ENCODE assay signal across 9 mouse cellular contexts in genomic region chr11:90387501-90388440, GRCm38 (mm10). TPM values are rescaled to one million over a fixed set of nuclear protein-coding genes. Genes with fewer than 3 reads are reported as not detected.
DNase-seq lines count a peak whose midpoint lies in the region; ATAC-seq and TF ChIP-seq lines count a peak whose summit lies in the region.
"Had no signal": no experiment of that assay in that cellular context is flagged by ENCODE, and none has a peak within 500 bp of the region (broad histone marks: within the 10 kb centered on the region; RNA-seq: fewer than 3 reads in every experiment).

No protein-coding gene starts in this region.

- TF ChIP-seq RAD21 in CH12.LX (IDR thresholded peaks at IDR 0.05; ENCODE audit: low read depth, low read length) = no peak

- H3K79me2 ChIP-seq in CH12.LX (replicated peaks; ENCODE audit: control insufficient read depth, extremely low read depth, insufficient read depth, poor library complexity, severe bottlenecking) = no peaks in the 10 kb centered on the region

- no peak for ATAC-seq in heart, embryonic 14.5 days (ENCODE audit: insufficient number of reproducible peaks, insufficient read depth, low FRiP score, low read depth)
- no peak for ATAC-seq in hindbrain, embryonic 11.5 days (ENCODE audit: low FRiP score)
- no peak for ATAC-seq in midbrain, postnatal 0 days (ENCODE audit: low FRiP score)

- TF ChIP-seq EP300 in CH12.LX (IDR thresholded peaks at IDR 0.05; ENCODE audit: low read length) = no peak

- dilution Hi-C loops in CH12.LX (cut with MboI; ENCODE audit: extremely low pct_ligation_motif_present, extremely low pct_unique_long_range_greater_than_20kb, low sequenced_read_pairs) = no loop called here

- TF ChIP-seq POLR2A in CH12.LX (IDR thresholded peaks at IDR 0.05; ENCODE audit: low read depth, low read length) = no peak

- H3K27me3 ChIP-seq in heart, embryonic 14.5 days (ENCODE audit: control insufficient read depth, insufficient read depth, low read length) = 0 out of 2 replicates have a peak, but pooled peaks cover 4% of the 10 kb centered on the region
- H3K27me3 ChIP-seq in CH12.LX (replicated peaks) = no peaks in the 10 kb centered on the region
- H3K27me3 ChIP-seq in hindbrain, embryonic 11.5 days (ENCODE audit: control insufficient read depth, insufficient read depth, low read length) = peaks cover 28% of the 10 kb centered on the region
- no peaks in the 10 kb centered on the region for H3K27me3 ChIP-seq in midbrain, postnatal 0 days (ENCODE audit: insufficient read depth, low read length)

- no peak for TF ChIP-seq CTCF in CH12.LX (conservative IDR thresholded peaks at IDR 0.05 in 1 of 2, IDR thresholded peaks at IDR 0.05 in 1 of 2; ENCODE audit: low read depth in 2 of 2, low read length in 2 of 2)
- no peak for TF ChIP-seq CTCF in midbrain, postnatal 0 days (IDR thresholded peaks at IDR 0.05)

- DNase-seq in heart, postnatal 14 days = no peak
- no peak for DNase-seq in CH12.LX (ENCODE audit: extremely low read depth)
- peak; percentile 13 for DNase-seq in hindbrain, embryonic 11.5 days (ENCODE audit: low spot score)
- no peak for DNase-seq in midbrain, postnatal 0 days (ENCODE audit: low spot score)
- no peak for DNase-seq in left cerebral cortex, adult 8-10 months (ENCODE audit: low spot score in 2 of 2)
- DNase-seq in lung, postnatal 36 days = no peak
- no peak for DNase-seq in cerebellum, adult 18-20 months

- no peak overlapping the region for H3K9ac ChIP-seq in heart, embryonic 14.5 days (ENCODE audit: low read length)
- H3K9ac ChIP-seq in CH12.LX (ENCODE audit: insufficient read depth, low read depth) = no peak overlapping the region
- no peak overlapping the region for H3K9ac ChIP-seq in hindbrain, embryonic 11.5 days (ENCODE audit: low read depth, low read length)
- no peak overlapping the region for H3K9ac ChIP-seq in midbrain, postnatal 0 days (replicated peaks; ENCODE audit: low read length, poor library complexity, severe bottlenecking)

- peak overlapping the region; percentile 98 for H3K4me2 ChIP-seq in heart, embryonic 14.5 days (ENCODE audit: low read length)
- peak overlapping the region; percentile 12; the same call in 1 of the 2 replicates for H3K4me2 ChIP-seq in CH12.LX (ENCODE audit: insufficient read depth, low read depth, poor library complexity, severe bottlenecking)
- no peak overlapping the region for H3K4me2 ChIP-seq in hindbrain, embryonic 11.5 days (replicated peaks; ENCODE audit: low read depth, low read length)
- peak overlapping the region; percentile 92 for H3K4me2 ChIP-seq in midbrain, postnatal 0 days (ENCODE audit: low read depth, low read length, poor library complexity, severe bottlenecking)

- H3K9me3 ChIP-seq in heart, embryonic 14.5 days (ENCODE audit: control insufficient read depth, low read length) = no peaks in the 10 kb centered on the region
- no peaks in the 10 kb centered on the region for H3K9me3 ChIP-seq in CH12.LX (replicated peaks; ENCODE audit: low read length)
- H3K9me3 ChIP-seq in hindbrain, embryonic 11.5 days (ENCODE audit: control insufficient read depth, low read length) = no peaks in the 10 kb centered on the region
- no peaks in the 10 kb centered on the region for H3K9me3 ChIP-seq in midbrain, postnatal 0 days (ENCODE audit: low read length)

- H3K36me3 ChIP-seq in heart, embryonic 14.5 days (ENCODE audit: control insufficient read depth, insufficient read depth, low read length) = 0 out of 2 replicates have a peak, but pooled peaks cover 6% of the 10 kb centered on the region
- H3K36me3 ChIP-seq in CH12.LX (replicated peaks in 1 of 2; ENCODE audit: control insufficient read depth in 1 of 2, insufficient read depth in 1 of 2, low read length in 1 of 2) = no peaks in the 10 kb centered on the region
- H3K36me3 ChIP-seq in hindbrain, embryonic 11.5 days (ENCODE audit: control insufficient read depth, insufficient read depth, low read length) = no peaks in the 10 kb centered on the region
- H3K36me3 ChIP-seq in midbrain, postnatal 0 days (ENCODE audit: insufficient read depth, low read length) = no peaks in the 10 kb centered on the region
- H3K36me3 ChIP-seq: G1E had no signal

- H3K27ac ChIP-seq in heart, embryonic 14.5 days (replicated peaks in 1 of 2; ENCODE audit: control insufficient read depth in 1 of 2, insufficient read depth in 1 of 2, low read depth in 2 of 2, low read length in 2 of 2) = no peak overlapping the region
- H3K27ac ChIP-seq in CH12.LX (ENCODE audit: insufficient read depth, low read depth) = no peak overlapping the region
- no peak overlapping the region for H3K27ac ChIP-seq in hindbrain, embryonic 11.5 days (ENCODE audit: low read depth, low read length)
- H3K27ac ChIP-seq in midbrain, postnatal 0 days (ENCODE audit: low read depth, low read length) = no peak overlapping the region

- no peak overlapping the region for H3K4me3 ChIP-seq in heart, embryonic 14.5 days (ENCODE audit: control insufficient read depth in 1 of 2, insufficient read depth in 1 of 2, low read depth in 1 of 2, low read length in 2 of 2)
- H3K4me3 ChIP-seq in CH12.LX (replicated peaks in 1 of 3; ENCODE audit: low read depth in 2 of 3, low read length in 2 of 3, poor library complexity in 1 of 3) = no peak overlapping the region
- no peak overlapping the region for H3K4me3 ChIP-seq in hindbrain, embryonic 11.5 days (ENCODE audit: low read depth, low read length)
- peak overlapping the region; percentile 47 for H3K4me3 ChIP-seq in midbrain, postnatal 0 days (ENCODE audit: low read depth, low read length)

- peaks cover 11 to 29% of the 10 kb centered on the region in 2 experiments for H3K4me1 ChIP-seq in heart, embryonic 14.5 days (ENCODE audit: control insufficient read depth in 2 of 2, insufficient read depth in 2 of 2, low read length in 2 of 2)
- no peaks in the 10 kb centered on the region for H3K4me1 ChIP-seq in CH12.LX (ENCODE audit: control insufficient read depth in 1 of 2, insufficient read depth in 2 of 2)
- peaks cover 5% of the 10 kb centered on the region for H3K4me1 ChIP-seq in hindbrain, embryonic 11.5 days (replicated peaks; ENCODE audit: control insufficient read depth, insufficient read depth, low read length)
- no peaks in the 10 kb centered on the region for H3K4me1 ChIP-seq in midbrain, postnatal 0 days (ENCODE audit: insufficient read depth, low read length)

- intact Hi-C loops in heart, postnatal 14 days (cut with DNase I) = loop anchor here (2.0 kb wide), 1 partner anchor 69 kb away; no protein-coding TSS in a partner anchor

- WGBS in heart, embryonic 14.5 days = 56% methylated on average over 32 of the region's 32 CpGs
- WGBS in hindbrain, embryonic 11.5 days = 42% methylated on average over 32 of the region's 32 CpGs
- WGBS in midbrain, postnatal 0 days = 52% methylated on average over 32 of the region's 32 CpGs

- in situ Hi-C loops in CH12.LX (cut with MboI; ENCODE audit: low pct_ligation_motif_present, low pct_unique_long_range_greater_than_20kb, low sequenced_read_pairs) = no loop called here

TF ChIP-seq in CH12.LX, 34 proteins besides CTCF, POLR2A, EP300 and RAD21:
- TF ChIP-seq KAT2A (IDR thresholded peaks at IDR 0.05; ENCODE audit: insufficient replicate concordance, low read length) = no peak
- no peak for TF ChIP-seq MAZ (IDR thresholded peaks at IDR 0.05; ENCODE audit: low read depth, low read length)
- no peak for TF ChIP-seq JUN (IDR thresholded peaks at IDR 0.05; ENCODE audit: insufficient read depth, low read depth, low read length)
- TF ChIP-seq RCOR1 (conservative IDR thresholded peaks at IDR 0.05; ENCODE audit: low read depth, low read length) = no peak
- TF ChIP-seq ETS1 (conservative IDR thresholded peaks at IDR 0.05; ENCODE audit: low read depth, low read length) = no peak
- no peak for TF ChIP-seq POLR2AphosphoS2 (IDR thresholded peaks at IDR 0.05; ENCODE audit: low read depth, low read length)
- no peak for TF ChIP-seq ELF1 (IDR thresholded peaks at IDR 0.05; ENCODE audit: low read depth, low read length)
- TF ChIP-seq JUND (conservative IDR thresholded peaks at IDR 0.05; ENCODE audit: low read depth, low read length) = no peak
- TF ChIP-seq UBTF (IDR thresholded peaks at IDR 0.05; ENCODE audit: low read depth, low read length) = no peak
- no peak for TF ChIP-seq MAX (IDR thresholded peaks at IDR 0.05; ENCODE audit: low read length)
- no peak for TF ChIP-seq PAX5 (IDR thresholded peaks at IDR 0.05; ENCODE audit: low read length)
- no peak for TF ChIP-seq MAFK (IDR thresholded peaks at IDR 0.05; ENCODE audit: insufficient replicate concordance, low read length)
- no peak for TF ChIP-seq HCFC1 (IDR thresholded peaks at IDR 0.05; ENCODE audit: low read depth, low read length)

RNA-seq across cellular contexts. Expression of gene Hlf, which starts 2.9 kb away (rescaled TPM):
- polyA plus RNA-seq in heart, embryonic 14.5 days (2014; fragmentation: Nextera tagmentation; extraction: Ambion mirVana) = 4.3 TPM in 2 replicates
- total RNA-seq in heart, postnatal 14 days (2021) = 10 to 100 TPM; 21.8 to 22.4 TPM
- total RNA-seq in CH12.LX (2012; rRNA removed) = 0.04 TPM in 1 of 2 replicates, not detected in the other
- 0.05 and 0.08 TPM in 2 replicates for total RNA-seq in CH12.LX (2014; rRNA removed)
- 0.22 and 0.36 TPM in 2 replicates for polyA plus RNA-seq in CH12.LX (2012; ENCODE audit: insufficient read length, low read depth)
- polyA plus RNA-seq in hindbrain, embryonic 11.5 days (2014; fragmentation: Nextera tagmentation; extraction: Ambion mirVana) = 1.2 and 1.4 TPM in 2 replicates
- total RNA-seq in midbrain, postnatal 0 days (2014; rRNA removed) = 9.2 and 11.2 TPM in 2 replicates
- polyA plus RNA-seq in midbrain, postnatal 0 days (2015; fragmentation: Nextera tagmentation; extraction: Ambion mirVana) = 9.0 and 9.2 TPM in 2 replicates
- 100 to 1,000 TPM; 132 to 146 (median 139) TPM for total RNA-seq in left cerebral cortex, adult 8-10 months (2022)
- polyA plus RNA-seq: G1E had no signal
